Mouse (Mus musculus): ENCODE data around the gene Siglec1.
A peak's percentile ranks its signal among the peaks of the same experiment; 100 is the strongest.
"Not testable (repeated sequence)": the region's sequence is repeated elsewhere in the genome, so short reads cannot be mapped to it uniquely, and the experiment has no call there.

Gene Siglec1

DNA sequence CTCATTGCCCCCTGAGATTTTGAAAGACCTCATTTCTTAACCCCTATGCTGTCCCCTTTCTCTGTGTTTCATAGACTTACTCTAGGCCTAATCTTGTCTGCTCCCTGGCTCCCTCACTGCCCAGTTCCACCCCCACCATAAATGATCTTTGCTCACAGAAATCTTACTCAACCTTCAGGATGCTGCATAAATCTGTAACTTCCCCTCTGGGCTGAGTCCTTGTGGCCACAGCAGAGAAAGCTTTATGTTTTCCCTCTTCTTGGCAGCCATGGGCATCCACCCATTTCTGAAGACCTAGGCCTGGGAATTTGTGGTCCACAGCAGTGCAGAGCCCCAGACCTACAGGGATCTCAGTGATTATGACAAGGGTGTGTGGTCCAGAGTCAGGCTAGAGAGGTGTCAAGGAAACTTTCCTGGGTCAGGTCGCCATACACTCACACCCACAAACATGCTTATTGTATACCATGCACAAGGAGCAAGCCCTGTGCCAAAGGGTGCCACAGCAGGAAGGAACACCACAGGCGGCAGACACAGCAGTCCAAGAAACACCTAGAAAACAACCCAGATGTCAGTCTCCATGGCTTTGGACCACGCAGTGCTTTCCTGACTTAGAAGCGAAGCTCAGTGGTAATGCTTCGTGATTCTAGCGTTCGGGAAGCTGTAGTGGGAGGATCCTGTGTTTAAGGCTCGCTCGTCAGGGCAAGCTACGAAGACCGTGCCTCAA lies at the start of gene Siglec1:
Gene Siglec1 (minus strand): TSS at position 99 of the 724 bp plus-strand sequence.
- no peak for DNase-seq (ENCODE audit: low spot score)

DNA sequence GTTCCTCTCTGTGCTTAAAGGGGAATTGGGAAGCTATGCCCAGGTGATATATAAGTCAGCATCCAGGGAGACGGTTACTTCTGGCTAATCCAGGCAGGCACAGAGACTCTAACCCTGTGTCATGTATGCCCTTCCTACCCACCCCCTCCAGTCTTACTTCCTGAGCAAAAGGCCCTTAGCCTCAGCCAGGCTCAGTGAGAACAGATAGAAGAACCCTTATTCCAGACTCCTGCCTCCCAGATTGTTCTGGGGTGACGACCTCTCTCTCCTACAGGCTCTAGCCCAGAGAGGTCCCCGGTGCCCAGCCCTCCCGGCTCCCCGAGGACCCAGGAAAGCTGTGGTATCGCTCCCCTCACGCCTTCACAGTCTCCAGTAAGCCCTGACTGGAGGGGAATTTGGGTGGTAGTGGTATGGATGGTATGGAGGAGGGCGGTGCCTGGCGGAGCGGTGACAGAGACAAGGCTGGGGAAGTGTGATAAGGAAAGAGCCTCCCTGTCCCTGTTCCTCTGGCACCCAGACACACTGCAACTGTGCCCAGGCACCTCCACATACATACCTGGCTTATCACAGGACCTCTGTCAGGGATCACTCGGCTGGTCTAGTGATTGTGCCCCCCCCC lies 49.1 kb upstream of the Siglec1 start:
- DNase-seq (ENCODE audit: low spot score): peak; percentile 63

DNA sequence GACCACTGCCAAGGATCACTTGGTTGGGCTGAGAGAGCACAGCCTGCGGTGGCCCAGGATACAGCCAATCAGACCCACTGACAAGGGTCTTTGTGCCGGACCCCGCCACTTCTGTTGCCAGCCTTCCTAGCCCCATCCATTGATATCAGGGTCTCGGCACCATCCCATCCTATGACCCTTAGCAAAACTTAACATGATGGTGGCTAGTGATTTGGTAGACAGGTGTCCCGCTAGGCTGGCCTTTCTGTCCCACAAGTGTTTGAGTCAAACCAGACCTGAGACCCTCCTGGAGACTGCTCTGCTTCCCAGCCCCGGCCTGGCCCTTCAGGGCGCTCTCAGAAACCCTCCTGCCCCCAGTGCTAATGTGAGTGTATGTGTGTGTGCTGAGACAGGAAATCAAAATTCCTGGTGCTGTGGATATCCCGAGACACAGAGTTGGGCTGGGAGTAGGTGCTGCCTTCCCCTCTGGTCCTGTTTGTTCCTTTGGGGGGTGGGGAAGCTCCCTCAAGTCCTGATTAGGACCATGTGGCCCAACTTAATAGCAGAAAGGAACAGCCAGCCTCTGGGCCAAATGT lies 48.3 kb upstream of the Siglec1 start:
- DNase-seq (ENCODE audit: low spot score): no peak

DNA sequence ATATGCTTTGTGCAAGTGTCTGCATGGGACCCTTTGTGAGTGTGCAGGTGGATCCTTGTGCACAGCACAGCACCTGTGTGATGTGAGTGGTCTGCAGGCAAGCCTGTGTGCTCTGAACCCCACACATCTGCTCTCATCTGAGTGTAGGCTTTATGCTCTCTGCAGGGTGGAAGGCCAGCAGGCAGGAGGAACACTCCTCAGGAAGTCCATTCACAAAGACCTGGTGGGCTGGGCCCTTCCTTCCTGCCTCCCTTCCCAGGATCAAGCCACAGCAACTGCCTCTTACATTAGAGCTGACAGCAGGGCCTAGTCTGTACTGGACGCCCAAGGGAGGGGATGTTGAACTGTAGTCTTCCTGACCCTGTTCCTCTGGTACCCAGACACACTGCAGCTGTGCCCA lies 47.8 kb upstream of the Siglec1 start:
- DNase-seq (ENCODE audit: low spot score): no peak

DNA sequence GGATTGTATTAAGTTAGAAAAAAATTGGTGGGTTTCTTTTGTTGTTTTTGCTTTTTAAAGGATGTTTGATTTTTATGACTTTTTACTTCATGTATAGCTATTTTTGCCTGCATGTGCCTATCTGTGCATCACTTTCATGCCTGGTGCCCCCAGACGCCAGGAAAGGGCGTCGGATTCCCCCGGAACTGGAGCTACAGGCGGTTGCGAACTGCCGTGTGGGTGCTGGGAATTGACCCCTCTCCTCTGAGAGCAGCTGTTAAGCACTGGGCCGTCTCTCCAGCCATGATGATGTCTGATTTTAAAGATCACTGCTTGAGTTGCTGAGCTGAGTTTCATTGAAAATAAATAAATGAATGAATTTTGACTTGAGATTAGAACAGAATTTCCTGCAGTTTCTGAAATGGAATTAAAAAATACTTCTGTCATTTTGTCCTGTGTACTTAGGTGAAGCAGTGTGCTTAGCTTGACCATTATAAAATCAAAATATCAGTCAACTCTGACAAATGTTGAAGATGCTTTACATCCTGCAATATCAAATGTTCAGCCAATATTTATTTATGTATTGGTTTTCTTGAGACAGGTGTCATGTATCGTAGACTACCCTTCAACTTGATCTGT lies 46.5 kb upstream of the Siglec1 start, which contains the start of gene Gm11037:
Gene Gm11037 (plus strand): TSS at position 568 of the 618 bp plus-strand sequence.
- no peak for DNase-seq (ENCODE audit: low spot score)

DNA sequence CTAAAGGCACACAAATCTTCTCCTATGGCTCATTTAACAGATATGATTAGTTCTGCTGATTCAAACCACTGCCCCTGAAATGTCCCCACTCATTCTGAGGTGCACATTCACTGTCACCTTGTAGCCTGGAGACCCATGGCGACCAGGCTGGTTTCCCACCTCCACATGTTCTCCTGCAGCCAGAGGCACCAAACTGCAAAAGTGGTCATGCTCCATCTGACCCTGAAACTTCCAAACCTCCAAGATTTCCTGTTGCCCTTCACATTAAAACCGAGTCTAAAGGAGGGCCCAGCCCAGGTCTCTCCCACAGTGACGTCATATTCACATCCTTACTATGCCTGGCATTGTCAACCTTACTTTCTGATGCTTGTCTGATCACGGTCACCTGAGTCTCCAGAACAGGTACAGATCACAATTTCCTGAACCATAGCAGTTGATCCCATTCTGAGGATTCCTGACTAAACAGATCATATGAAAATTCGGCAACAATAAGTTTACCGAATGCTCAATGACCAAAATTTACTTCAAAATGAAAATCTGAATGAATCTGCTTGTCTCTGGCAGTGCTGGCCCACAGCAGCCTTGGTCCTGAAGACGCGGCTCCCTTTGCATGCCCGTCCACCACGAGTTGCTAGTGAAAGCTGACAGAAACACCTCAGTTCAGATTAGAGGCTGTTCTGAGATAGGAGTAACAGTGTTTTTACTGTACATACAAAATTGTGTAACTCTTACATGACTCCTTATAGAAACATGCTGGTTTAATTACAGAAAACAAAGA lies 45.7 kb upstream of the Siglec1 start:
- no peak for DNase-seq (ENCODE audit: low spot score)

DNA sequence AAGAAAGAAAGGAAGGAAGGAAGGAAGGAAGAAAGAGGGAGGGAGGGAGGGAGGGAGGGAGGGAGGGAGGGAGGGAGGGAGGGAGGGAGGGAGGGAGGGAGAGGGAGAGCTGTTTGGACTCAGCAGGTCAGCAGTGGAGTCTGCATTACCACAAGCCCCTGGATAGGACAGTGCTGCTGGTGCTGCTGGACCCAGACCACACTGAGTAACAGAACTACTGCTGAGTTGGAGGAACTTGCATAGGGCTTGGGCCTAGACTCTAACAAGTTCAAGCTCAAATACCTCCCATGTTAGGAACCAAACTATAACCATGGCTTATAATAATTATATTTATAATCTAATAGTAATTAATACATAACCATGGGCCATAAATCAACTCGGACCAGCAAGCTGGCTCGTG lies 44.3 kb upstream of the Siglec1 start:
- no peak for DNase-seq (ENCODE audit: low spot score)

DNA sequence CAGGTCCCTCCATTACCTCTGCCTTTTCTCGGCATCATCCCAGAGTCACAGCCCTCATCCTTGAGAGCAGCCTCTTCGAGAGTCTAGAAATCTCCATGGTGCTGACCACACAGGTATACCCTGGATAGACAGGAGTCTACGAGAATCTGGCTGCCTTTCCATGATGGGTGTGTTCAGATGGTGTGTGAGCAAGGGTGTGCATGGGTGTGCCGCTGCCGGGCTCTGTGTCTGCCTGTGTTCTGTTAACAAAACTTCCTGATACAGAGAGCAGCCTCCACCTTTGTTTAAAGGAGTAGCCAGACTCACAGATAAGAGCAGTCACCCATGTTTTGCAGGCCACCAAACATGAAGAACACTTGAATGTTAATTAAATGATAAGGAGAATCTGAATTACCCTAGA lies 43.3 kb upstream of the Siglec1 start:
- DNase-seq (ENCODE audit: low spot score): no peak

DNA sequence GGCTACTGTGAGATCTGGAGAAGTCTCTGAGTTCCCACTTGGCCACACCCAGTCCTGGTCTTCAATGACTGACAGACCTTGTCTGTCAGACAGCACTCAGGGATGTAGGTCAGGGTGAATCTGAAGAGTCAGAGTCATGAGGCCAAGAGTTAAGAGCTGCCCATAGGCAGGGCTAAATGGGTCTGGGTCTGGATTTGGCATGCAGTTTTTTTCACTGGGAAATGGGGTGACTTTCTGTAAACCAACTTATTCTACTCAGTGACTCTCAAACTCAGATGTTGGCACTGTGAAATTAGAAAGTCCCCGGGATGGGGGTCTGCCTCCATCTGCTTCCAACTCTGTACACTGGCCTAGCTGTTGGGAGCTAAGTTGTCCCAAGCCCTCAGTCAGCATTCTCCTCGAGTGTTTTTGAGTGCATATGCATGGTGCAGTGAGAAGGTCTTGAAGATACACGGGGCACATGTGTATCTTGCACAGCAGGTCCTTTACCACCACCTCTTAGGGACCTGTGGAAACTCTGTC lies 42.1 kb upstream of the Siglec1 start:
- no peak for DNase-seq (ENCODE audit: low spot score)

DNA sequence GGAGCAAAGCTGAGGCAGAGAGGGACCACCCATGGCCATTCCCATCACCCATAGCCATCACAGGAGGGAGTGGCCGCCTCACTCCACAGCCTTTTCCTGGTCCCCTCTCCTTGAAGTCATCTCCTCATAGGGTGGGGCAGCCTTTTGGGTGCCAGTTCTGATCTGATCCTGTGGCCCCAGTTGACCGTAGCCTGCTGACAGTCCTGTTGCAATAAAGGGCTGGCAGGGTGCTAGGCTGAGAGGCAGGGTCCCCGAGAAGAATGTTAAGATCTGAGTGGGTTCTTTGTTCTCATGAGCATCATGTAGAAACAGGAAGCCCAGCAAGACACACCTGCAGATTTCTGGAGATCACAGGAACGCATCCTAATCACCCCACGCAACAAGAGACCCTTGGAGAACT lies 41.6 kb upstream of the Siglec1 start:
- no peak for DNase-seq (ENCODE audit: low spot score)

DNA sequence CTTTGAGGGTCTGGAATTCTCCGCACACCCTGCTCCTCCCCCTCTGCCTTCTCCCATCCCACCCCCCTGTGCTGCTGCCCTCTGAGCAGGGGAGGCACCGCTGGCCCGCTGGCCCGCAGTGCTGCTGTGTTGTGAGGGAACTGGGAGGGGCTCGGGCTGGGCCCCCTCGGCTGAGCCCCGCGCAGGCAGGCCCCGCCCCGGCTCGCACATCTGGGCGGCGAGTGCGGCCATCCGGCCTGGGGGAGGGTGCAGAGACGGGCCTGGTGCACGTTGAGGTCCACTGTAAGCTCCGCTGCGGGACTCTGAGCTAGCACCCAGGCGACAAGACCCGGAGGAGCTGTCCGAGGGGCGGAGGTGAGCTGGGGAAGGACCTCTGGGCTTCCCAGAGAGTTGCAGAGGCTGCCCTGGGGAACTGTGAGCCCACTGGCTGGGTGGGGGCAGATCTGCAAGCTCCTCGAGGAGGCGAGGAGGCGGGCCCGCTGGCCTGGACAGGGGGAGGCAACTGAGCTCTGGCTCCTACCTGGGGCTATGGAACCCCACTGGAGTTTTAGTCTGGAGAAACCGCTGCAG lies 40.7 kb upstream of the Siglec1 start, which contains the start of gene Hspa12b:
Gene Hspa12b (plus strand): TSS at position 120 of the 570 bp plus-strand sequence.
- no peak for DNase-seq (ENCODE audit: low spot score)

DNA sequence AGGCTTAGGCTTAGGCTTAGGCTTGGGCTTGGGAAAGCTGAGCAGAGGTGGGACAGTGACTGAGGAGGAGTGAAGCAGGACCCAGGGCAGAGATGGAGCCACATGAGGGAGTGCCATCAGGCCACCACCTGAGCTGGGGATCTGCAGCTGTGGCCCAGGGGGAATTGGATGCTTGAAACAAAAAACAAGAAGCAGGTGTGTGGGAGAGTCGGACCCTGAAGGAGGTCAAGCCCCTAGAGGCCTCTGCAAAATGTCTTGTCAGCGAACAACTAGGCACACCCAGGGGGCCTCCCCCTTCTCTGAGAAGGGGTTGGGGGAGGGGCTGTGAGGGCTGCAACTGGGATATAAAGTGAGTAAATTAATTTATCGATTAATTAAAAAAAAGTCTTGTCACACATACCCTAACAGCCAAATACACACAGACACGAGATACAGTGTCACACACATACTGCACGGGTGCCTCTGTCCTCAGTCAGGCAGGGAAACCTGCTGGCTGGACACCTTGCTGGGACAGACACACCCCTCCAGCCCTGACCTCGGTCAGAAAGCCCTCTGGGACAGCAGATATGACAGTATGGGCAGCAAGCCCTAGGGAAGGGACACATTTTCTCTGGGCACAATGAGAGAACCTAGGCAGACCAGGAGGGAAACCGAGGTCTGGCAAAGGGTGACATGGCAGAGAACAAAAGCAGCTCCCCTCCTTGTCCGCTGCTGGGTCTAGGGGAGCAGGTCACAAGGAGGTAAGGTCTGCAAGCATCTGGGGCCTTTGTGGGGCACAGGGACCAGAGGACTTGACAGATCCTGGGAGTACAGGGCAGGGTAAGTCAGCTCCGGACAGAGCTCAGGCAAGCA lies 39.6 kb upstream of the Siglec1 start:
- no peak for DNase-seq (ENCODE audit: low spot score)

DNA sequence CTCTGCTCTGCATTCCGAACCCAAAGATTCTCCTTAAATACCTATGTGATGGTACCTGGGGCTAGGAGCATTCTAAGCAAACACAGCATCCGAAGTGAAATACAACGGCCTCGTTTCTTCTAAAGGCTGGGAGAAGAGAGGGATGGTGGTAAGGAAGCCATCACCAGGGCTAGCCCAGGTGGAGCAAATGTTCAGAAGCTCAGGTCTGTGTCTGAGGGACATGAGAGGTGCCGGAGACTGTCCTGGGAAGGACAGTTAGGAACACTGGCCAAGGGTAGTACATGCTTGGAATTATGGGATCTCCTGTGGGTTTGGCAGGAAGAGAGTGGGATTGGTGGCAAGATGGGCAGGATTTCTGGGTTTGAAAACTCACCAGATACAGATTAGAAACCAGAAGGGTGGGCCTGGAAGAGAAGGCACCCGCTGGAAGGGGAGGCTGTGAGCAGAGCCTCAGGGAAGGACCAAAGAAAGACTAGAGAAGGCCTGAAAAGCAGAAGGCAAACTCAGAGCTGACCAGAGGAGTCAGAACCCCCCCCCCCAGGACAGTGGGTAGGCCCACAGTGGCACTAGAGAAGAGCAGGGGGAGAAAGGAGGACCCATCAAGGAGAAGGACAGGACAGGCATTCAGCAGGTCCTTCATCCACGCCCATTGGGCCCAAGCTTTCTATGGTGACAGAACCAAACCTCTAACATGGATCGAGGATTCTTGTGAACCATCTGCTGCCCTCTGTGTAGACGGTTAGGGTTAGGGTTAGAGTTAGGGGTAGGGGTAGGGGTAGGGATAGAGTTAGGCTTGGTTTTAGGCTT lies 38.8 kb upstream of the Siglec1 start:
- no peak for DNase-seq (ENCODE audit: low spot score)

DNA sequence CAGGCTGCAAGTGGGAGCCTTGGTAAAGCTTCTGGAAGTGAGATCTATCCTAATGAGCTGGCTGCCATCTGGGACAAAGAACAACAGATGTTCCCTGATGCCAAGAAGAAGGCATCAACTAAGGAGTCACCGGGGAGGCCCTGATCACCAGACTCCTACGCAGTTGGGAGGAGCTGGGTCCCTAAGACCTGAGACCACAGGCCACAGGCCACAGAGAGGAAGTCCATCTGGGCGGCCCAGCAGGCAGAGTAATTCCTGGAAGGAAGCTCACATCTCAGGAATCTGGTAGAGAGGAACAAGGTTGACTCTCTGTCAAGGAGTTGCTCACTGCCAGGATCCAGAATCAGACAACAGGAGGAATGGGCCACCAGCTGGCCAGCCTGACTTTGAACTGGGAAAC lies 37.6 kb upstream of the Siglec1 start:
- DNase-seq (ENCODE audit: low spot score): no peak

DNA sequence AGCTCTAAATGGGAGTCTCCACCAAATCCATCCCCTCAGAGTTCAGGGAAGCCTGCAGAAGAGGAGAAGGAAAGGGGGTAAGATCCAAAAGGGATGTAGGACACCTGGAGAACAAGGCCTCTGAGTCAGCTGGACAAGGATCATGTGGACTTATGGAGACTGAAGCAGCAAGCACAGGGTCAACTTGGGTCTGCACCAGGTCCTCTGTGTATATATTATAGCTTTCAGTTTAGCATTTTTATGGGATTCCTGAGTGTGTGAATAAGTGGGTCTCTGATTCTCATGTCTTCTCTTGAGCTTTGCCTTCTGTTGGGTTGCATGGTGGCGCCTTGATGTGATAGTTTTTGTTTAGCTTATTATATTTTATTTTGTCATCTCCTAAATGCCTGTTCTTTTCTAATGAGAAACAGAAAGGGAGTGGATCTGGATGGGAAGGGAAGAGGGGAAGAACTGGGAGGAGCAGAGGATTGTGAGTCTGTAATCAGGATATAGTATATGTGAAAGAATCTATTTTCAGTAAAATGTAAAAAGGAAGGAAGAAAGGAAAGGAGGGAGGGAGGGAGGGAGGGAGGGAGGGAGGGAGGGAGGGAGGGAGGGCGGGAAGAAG lies 32.5 kb upstream of the Siglec1 start:
- no peak for DNase-seq (ENCODE audit: low spot score)

DNA sequence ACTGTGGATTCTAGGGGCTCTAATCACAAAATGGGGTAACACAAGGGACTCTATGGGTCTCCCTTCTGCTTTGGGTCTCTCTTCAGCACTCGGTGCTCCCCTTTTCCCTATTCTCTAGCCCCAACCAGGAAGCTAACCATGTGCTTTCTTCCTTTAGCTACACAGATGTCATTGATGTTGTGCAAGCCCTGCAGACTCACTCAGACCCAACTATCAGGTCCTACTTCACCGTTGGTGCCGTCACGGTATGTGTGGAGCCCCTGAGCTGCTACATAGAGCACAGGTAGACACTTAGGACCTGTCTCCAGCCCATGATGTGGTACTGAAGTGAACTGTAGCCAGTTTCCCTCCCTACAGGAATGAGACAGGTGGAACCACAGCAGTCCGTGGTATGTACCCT lies 19.4 kb upstream of the Siglec1 start:
- DNase-seq (ENCODE audit: low spot score): no peak

DNA sequence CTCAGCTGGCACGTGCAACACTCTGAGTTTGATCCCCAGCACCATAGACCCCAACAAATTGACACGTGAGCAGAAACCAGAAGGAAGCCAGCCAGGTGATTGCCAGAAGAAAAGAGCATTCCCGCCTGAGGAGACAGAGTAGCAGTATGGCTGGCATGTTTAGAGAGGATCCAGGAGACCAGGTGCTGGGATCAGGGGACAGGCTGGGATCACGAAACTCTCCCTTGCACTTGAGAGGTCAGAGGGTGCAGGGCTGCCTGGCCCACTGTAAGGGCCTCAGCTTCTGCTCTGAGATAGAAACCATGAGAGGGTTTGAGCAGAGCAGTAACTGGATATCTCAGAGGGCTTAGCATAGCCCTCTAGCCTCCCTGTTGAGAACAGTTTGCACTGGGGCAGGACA lies 18.5 kb upstream of the Siglec1 start:
- not testable (repeated sequence) for DNase-seq (ENCODE audit: low spot score)

DNA sequence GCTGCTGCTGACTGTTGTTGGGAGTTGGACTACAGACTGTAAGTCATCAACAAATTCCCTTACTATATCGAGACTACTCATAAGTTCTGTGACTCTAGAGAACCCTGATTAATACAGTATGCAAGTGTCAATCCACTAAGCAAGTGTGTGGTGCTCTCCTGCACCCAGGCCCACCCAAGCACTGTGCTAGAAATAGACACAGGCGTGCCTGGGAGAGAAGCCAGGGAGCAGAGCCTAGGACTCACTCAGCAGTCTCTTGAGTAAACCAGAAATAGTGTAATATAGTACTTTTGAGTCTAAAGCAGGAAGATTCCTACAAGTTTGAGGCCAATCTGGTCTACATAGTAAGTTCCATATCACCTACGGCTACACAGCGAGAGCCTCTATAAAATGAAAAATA lies 17.5 kb upstream of the Siglec1 start:
- no peak for DNase-seq (ENCODE audit: low spot score)

DNA sequence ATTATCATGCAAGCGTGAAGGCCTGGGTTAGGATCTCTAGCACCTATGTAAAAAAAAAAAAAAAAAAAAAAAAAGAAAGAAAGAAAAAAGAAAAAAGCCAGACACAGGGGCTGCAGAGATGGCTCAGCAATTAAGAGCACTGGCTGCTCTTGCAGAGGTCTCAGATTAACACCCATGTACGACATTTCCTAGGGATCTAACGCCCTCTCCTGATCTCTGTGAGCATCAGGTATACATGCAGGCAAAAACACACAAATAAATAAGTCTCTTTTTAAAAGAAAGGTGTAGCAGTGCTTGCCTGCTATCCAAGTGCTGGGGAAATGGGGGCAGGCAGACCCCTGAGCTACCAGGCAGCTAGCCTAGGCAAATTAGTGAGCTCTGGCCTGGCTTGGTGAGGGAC lies 15.0 kb upstream of the Siglec1 start:
- DNase-seq (ENCODE audit: low spot score): no peak

Measured in spleen, adult 12 weeks (tissue).